Mouse (Mus musculus): ENCODE measurements around the gene Spop. TPM values are rescaled to one million over a fixed set of nuclear protein-coding genes. Genes with fewer than 3 reads are reported as not detected.

Gene Spop
- polyA plus RNA-seq, 1 experiment from 2014 or later = 62.0 TPM

DNA sequence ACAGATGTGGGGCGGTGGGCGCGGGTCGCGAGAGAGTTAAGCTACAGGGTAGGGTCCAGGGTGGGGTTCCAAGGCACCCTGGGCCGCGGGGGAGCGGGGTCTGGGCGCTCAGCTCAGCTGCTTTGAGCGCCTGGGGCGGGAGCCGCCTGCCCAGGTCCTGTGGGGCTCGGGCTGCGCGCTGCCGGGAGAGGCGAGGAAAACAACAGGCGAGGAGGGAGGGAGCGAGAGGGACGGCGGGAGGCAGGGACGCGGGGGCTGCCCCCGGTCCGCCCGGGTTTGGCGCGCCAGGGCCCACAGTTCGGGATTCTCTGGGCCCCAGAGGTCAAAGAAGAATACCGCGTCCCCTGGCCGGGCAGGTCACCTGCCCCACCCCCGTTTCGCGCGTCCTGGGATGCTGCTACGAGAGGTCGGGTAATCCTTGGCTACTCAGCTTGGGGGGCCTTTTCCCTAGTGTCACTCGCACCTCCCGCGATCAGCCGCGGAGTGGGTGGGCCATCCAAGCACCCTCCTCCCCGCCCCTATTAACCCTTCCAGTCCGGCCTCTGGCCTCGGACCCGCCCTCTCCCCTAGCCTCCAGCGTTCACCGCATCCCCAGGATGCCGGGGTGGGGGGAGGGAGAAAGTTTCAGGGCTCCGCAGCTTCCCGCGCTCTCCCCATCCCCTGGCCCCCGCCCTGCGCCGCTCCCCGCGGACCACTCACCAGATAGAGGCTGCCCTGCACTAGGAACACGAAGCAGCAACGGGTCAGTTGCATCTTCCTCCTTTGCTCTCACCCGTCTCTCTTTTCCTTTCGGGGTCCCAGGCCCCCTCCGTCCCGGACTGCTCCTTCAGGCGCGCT is 99.8 kb downstream of the Spop start:
- Histone ChIP-seq H3K27ac (ENCODE audit: low read depth, low read length) (0 out of 2 replicates have a peak overlapping the region, but pooled peaks have one; percentile 21), H3K27me3 (replicated peaks; ENCODE audit: control insufficient read depth, insufficient read depth, low read length) (peaks cover 35% of the 10 kb centered on the region), H3K9ac (ENCODE audit: low read length) (peak overlapping the region; percentile 63), H3K36me3 (ENCODE audit: control insufficient read depth, insufficient read depth, low read length) (no peaks in the 10 kb centered on the region), H3K4me2 (ENCODE audit: low read length) (peak overlapping the region; percentile 83), H3K4me3 (ENCODE audit: low read depth, low read length) (peak overlapping the region; percentile 47), H3K9me3 (replicated peaks; ENCODE audit: control insufficient read depth, low read length) (no peaks in the 10 kb centered on the region), H3K4me1 (ENCODE audit: control insufficient read depth, insufficient read depth, low read length) (peaks cover 24% of the 10 kb centered on the region)
- no peak for DNase-seq (ENCODE audit: low spot score)
- WGBS = under 1% methylated on average over 59 of the region's 66 CpGs
- ATAC-seq = peak; percentile 33

DNA sequence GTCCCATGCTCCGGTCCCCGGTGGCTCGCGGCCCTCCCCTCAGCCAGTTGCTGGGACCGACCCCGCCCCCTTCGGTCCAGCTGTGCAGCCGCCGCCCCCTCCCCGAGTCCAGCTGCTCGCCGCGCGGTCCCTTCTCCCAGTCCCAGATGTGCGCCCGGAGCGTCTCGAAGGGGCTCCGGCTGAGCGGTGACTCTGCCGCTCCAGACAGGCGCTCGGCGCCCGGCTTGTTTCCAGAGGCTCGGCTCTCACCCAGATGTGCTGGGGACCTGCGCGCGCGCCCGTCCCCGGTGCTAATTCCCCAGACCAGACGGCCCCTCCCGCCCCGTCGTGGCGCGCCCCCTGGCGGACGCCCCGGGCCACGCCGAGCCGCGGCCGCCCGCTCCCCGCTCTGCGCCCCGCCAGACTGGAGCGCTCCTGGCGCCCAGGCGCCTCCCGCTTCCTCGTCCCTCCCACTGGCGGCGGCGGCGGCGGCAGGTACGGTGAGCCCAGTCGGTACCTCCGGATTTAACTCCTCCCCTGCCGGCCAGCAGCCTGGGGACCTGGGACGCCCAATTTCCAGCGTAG is 100.5 kb downstream of the Spop start, which contains the start of gene Nxph3:
Gene Nxph3 (minus strand): TSS at position 273 of the 564 bp plus-strand sequence.
- peak within 1 kb of the TSS; percentile 63 for H3K9ac ChIP-seq (ENCODE audit: low read length)
- ATAC-seq (peak; percentile 42), DNase-seq (ENCODE audit: low spot score) (peak; percentile 56)
- peaks cover 35% of the 10 kb centered on the region for H3K27me3 ChIP-seq (replicated peaks; ENCODE audit: control insufficient read depth, insufficient read depth, low read length)
- peaks cover 24% of the 10 kb centered on the region for H3K4me1 ChIP-seq (ENCODE audit: control insufficient read depth, insufficient read depth, low read length)
- no peaks in the 10 kb centered on the region for H3K9me3 ChIP-seq (replicated peaks; ENCODE audit: control insufficient read depth, low read length)
- peak within 1 kb of the TSS; percentile 47 for H3K4me3 ChIP-seq (ENCODE audit: low read depth, low read length)
- peak within 1 kb of the TSS; percentile 83 for H3K4me2 ChIP-seq (ENCODE audit: low read length)
- under 1% methylated on average over 64 of the region's 66 CpGs for WGBS
- H3K36me3 ChIP-seq (ENCODE audit: control insufficient read depth, insufficient read depth, low read length) = no peaks in the 10 kb centered on the region
- peak within 1 kb of the TSS; percentile 21; the same call in 1 of the 2 replicates for H3K27ac ChIP-seq (ENCODE audit: low read depth, low read length)

DNA sequence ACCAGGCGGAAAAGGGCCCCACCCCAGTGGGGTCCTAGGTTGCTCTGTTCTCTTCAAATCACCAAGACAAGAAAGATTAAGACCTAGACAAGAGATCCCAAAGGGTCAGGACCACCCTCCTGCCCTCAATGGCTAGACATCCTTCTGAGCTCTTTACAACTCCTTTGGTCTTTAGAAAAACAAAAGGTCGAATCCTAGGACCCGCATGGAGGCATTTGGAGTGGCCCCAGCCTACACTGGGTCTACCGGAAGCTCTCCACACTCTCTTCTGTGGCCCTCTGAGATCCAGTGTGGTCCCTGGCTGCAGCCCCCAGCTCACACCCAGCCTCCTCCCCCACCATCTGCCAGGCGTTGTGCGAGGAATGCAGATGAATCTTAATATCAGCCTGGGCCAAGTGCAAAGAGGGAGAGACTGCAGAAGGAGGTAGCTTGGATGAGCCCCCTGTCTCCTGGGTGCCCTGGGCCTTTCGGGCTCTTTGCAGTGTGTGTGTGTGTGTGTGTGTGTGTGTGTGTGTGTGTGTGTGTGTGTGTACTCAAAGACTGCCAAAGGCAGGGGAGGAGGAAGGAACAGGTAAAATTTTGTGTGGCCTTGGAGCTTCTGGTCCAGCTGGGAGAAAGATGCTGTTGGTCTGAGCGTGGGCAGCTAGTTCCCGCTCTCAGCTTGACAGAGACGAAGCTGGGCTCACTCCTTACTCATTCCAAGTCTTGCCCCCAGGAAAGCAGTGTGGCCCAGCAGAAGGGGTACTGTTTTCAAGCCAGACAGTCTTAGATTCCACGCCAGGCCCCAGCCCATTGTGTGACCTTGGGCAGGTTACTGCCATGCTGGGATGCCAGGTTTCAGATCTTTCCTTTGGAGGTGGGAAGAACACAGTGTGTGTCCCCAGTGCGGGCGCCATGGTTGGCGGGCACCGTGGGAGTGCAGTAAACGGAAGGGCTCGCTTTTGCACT is 101.8 kb downstream of the Spop start:
- H3K4me3 ChIP-seq (ENCODE audit: low read depth, low read length) = no peak overlapping the region
- no peaks in the 10 kb centered on the region for H3K36me3 ChIP-seq (ENCODE audit: control insufficient read depth, insufficient read depth, low read length)
- no peak overlapping the region; the same call in 1 of the 2 replicates for H3K27ac ChIP-seq (ENCODE audit: low read depth, low read length)
- 0 out of 2 replicates have a peak overlapping the region, but pooled peaks have one; percentile 2 for H3K4me2 ChIP-seq (ENCODE audit: low read length)
- peaks cover 35% of the 10 kb centered on the region for H3K27me3 ChIP-seq (replicated peaks; ENCODE audit: control insufficient read depth, insufficient read depth, low read length)
- no peaks in the 10 kb centered on the region for H3K9me3 ChIP-seq (replicated peaks; ENCODE audit: control insufficient read depth, low read length)
- H3K9ac ChIP-seq (ENCODE audit: low read length) = no peak overlapping the region
- WGBS = 30% methylated on average over 17 of the region's 17 CpGs
- peaks cover 27% of the 10 kb centered on the region for H3K4me1 ChIP-seq (ENCODE audit: control insufficient read depth, insufficient read depth, low read length)
- ATAC-seq = peak; percentile 54; the same call in 1 of the 2 replicates
- DNase-seq (ENCODE audit: low spot score) = peak; percentile 64

DNA sequence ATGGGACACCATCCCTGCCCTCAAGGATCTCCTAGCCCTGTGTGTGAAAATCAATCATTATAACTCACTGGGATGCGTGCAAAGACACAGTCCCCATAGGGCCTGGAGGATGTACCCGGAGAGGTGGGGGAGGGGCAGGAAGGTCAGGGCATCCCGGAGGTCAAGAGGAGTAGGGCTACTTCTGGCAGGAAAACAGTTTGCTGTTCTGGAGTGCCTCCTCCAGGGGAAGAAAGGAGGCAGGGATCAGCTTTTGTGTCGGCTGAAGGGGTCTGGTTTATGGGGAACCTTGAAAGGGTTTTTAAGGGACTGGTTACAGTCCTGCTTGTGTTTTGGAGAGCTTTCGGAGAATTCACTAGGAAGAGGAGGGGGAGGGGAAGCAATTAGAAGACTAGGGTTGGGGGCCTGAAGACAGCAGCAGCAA is 102.6 kb downstream of the Spop start:
- Histone ChIP-seq H3K4me3 (ENCODE audit: low read depth, low read length) (no peak overlapping the region), H3K9ac (ENCODE audit: low read length) (no peak overlapping the region), H3K27me3 (replicated peaks; ENCODE audit: control insufficient read depth, insufficient read depth, low read length) (peaks cover 30% of the 10 kb centered on the region), H3K36me3 (ENCODE audit: control insufficient read depth, insufficient read depth, low read length) (no peaks in the 10 kb centered on the region), H3K27ac (ENCODE audit: low read depth, low read length) (peak overlapping the region; percentile 63; the same call in 1 of the 2 replicates), H3K4me1 (ENCODE audit: control insufficient read depth, insufficient read depth, low read length) (peaks cover 28% of the 10 kb centered on the region), H3K4me2 (ENCODE audit: low read length) (0 out of 2 replicates have a peak overlapping the region, but pooled peaks have one; percentile 2), H3K9me3 (replicated peaks; ENCODE audit: control insufficient read depth, low read length) (no peaks in the 10 kb centered on the region)
- WGBS = 5% methylated on average over 5 of the region's 5 CpGs
- ATAC-seq (no peak), DNase-seq (ENCODE audit: low spot score) (peak; percentile 43)

DNA sequence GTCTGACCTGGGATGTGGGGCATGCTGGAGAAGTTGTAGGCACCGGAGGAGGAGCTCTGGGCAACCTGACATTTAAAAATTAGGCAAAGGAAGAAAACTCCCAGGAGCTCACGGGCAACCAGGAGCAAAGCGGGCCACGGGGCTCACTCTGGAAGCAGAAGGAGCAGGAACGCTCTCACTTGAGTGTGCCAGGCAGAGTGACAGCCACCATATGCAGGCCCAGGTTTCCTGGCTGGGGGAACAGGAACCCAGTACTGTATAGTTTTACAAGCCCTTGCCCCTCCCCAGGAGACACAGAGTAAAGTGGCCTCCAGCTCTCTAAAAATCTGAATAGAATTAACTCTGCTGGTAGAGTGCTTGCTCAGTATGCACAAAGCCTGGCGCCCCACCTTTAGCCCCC is 103.3 kb downstream of the Spop start:
- peak; percentile 72 for DNase-seq (ENCODE audit: low spot score)
- peaks cover 29% of the 10 kb centered on the region for H3K4me1 ChIP-seq (ENCODE audit: control insufficient read depth, insufficient read depth, low read length)

DNA sequence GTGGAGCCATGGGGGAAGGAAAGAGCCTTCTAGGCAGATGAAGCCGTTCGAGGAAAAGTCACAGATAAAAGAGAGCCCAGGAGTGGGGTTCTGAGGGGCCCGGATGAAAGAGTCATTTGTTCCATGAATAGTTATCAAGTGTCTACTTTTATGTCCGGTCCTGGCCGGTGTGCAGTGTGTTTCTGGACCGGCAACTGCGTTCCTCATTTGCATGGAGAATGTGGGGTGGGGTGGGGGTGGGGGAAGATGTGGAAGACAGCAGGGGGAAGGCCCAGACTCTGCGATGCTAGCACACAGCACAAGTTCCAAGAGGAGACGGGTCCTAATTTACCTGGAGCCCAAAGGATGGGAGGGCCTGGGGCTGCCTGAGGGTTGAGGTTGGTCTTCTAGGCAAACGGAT is 105.4 kb downstream of the Spop start:
- H3K27ac ChIP-seq (ENCODE audit: low read depth, low read length) = no peak overlapping the region
- ATAC-seq = no peak
- H3K9me3 ChIP-seq (replicated peaks; ENCODE audit: control insufficient read depth, low read length) = no peaks in the 10 kb centered on the region
- H3K4me1 ChIP-seq (ENCODE audit: control insufficient read depth, insufficient read depth, low read length) = peaks cover 24% of the 10 kb centered on the region
- no peak overlapping the region for H3K4me2 ChIP-seq (ENCODE audit: low read length)
- H3K4me3 ChIP-seq (ENCODE audit: low read depth, low read length) = no peak overlapping the region
- no peaks in the 10 kb centered on the region for H3K36me3 ChIP-seq (ENCODE audit: control insufficient read depth, insufficient read depth, low read length)
- WGBS = 63% methylated on average over 10 of the region's 10 CpGs
- no peak for DNase-seq (ENCODE audit: low spot score)
- H3K27me3 ChIP-seq (replicated peaks; ENCODE audit: control insufficient read depth, insufficient read depth, low read length) = peaks cover 9% of the 10 kb centered on the region
- H3K9ac ChIP-seq (ENCODE audit: low read length) = no peak overlapping the region

More for the DNA sequence above, 103.3 kb downstream of the Spop start:
- Histone ChIP-seq H3K9ac (ENCODE audit: low read length) (no peak overlapping the region), H3K27ac (ENCODE audit: low read depth, low read length) (peak overlapping the region; percentile 63; the same call in 1 of the 2 replicates), H3K9me3 (replicated peaks; ENCODE audit: control insufficient read depth, low read length) (no peaks in the 10 kb centered on the region), H3K27me3 (replicated peaks; ENCODE audit: control insufficient read depth, insufficient read depth, low read length) (peaks cover 30% of the 10 kb centered on the region), H3K36me3 (ENCODE audit: control insufficient read depth, insufficient read depth, low read length) (no peaks in the 10 kb centered on the region), H3K4me3 (ENCODE audit: low read depth, low read length) (no peak overlapping the region), H3K4me2 (ENCODE audit: low read length) (0 out of 2 replicates have a peak overlapping the region, but pooled peaks have one; percentile 21)
- ATAC-seq = peak; percentile 21; the same call in 1 of the 2 replicates
- 49% methylated on average over 6 of the region's 6 CpGs for WGBS

DNA sequence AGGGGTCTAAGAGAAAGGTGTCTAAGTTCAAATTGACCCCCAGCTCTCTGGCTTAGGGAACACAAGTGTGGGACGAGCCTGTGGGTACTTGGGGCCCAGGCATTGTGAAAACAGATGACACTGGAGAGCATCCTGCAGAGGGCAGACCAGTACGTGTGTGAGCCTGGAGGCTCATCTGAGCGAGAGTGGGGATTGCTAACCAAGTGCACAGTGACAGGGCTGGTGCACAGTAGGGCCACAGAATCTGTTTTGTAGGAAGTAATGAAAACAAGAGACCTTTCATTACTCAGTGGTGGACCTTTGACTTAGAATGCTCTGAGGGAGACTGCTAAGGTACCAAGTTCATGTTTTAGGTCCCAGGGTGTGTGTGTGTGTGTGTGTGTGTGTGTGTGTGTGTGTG is 106.1 kb downstream of the Spop start:
- ATAC-seq (no peak), DNase-seq (ENCODE audit: low spot score) (no peak)
- Histone ChIP-seq H3K4me2 (ENCODE audit: low read length) (no peak overlapping the region), H3K4me1 (ENCODE audit: control insufficient read depth, insufficient read depth, low read length) (peaks cover 24% of the 10 kb centered on the region), H3K9ac (ENCODE audit: low read length) (no peak overlapping the region), H3K4me3 (ENCODE audit: low read depth, low read length) (no peak overlapping the region), H3K27me3 (replicated peaks; ENCODE audit: control insufficient read depth, insufficient read depth, low read length) (peaks cover 3% of the 10 kb centered on the region), H3K9me3 (replicated peaks; ENCODE audit: control insufficient read depth, low read length) (no peaks in the 10 kb centered on the region), H3K27ac (ENCODE audit: low read depth, low read length) (no peak overlapping the region; the same call in 1 of the 2 replicates), H3K36me3 (ENCODE audit: control insufficient read depth, insufficient read depth, low read length) (no peaks in the 10 kb centered on the region)
- whole genome bisulfite sequencing = 62% methylated on average over 3 of the region's 3 CpGs

DNA sequence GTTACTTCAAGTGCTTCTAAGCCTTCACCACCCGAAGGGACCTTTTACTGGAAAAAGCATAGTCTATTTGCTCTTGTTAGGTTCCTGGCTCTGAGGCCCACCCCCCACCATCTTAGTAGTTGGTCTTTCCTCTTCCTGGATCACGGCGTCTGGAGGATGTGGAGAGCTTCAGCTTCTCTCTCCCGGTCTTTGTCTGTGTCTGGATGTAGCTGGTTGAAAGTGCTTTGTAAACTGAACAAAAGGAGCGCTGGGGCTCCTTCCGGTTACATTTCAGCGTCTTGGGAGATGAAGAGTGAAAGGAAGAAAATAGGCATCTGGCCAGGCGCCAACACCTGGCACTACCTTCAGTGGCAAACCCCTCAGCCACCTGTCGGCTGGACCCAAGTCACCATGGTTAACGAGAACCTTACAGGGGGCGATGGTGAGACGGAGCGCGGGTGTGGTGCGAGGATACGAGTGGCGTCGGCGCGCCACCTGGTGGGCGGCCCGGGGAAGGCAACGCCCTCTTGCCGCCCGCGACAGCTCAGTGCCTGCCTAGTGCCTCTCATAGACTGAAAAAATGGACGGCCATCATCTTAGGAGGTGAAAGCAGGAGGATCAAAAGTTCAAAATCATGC is 106.7 kb downstream of the Spop start:
- peak overlapping the region; percentile 67; the same call in 1 of the 2 replicates for H3K27ac ChIP-seq (ENCODE audit: low read depth, low read length)
- DNase-seq (ENCODE audit: low spot score) = peak; percentile 93
- 4% methylated on average over 27 of the region's 27 CpGs for WGBS
- peak overlapping the region; percentile 12; the same call in 1 of the 2 replicates for H3K4me3 ChIP-seq (ENCODE audit: low read depth, low read length)
- H3K9ac ChIP-seq (ENCODE audit: low read length) = peak overlapping the region; percentile 40; the same call in 1 of the 2 replicates
- H3K9me3 ChIP-seq (replicated peaks; ENCODE audit: control insufficient read depth, low read length) = no peaks in the 10 kb centered on the region
- ATAC-seq = peak; percentile 84
- H3K4me1 ChIP-seq (ENCODE audit: control insufficient read depth, insufficient read depth, low read length) = peaks cover 19% of the 10 kb centered on the region
- peak overlapping the region; percentile 45 for H3K4me2 ChIP-seq (ENCODE audit: low read length)
- H3K36me3 ChIP-seq (ENCODE audit: control insufficient read depth, insufficient read depth, low read length) = no peaks in the 10 kb centered on the region
- no peaks in the 10 kb centered on the region; the same call in 1 of the 2 replicates for H3K27me3 ChIP-seq (replicated peaks; ENCODE audit: control insufficient read depth, insufficient read depth, low read length)

All from forebrain, embryonic 14.5 days (tissue).